Mouse (Mus musculus): ENCODE measurements around the gene Rpl31. TPM values are rescaled to one million over a fixed set of nuclear protein-coding genes. Genes with fewer than 3 reads are reported as not detected.

Rpl31 gene
- polyA plus RNA-seq, 1 experiment from 2014 or later = 329 TPM

- Histone ChIP-seq H3K36me3 (peaks cover 21% of the 10 kb centered on the region), H3K9ac (replicated peaks) (peak overlapping the region; percentile 45), H3K4me2 (peak overlapping the region; percentile 65), H3K9me3 (replicated peaks) (no peaks in the 10 kb centered on the region), H3K4me3 (replicated peaks) (peak overlapping the region; percentile 74), H3K27me3 (replicated peaks) (no peaks in the 10 kb centered on the region), H3K27ac (replicated peaks) (peak overlapping the region; percentile 75), H3K4me1 (peaks cover 18% of the 10 kb centered on the region)
- WGBS = 24% methylated on average over 6 of the region's 6 CpGs
- ATAC-seq (ENCODE audit: low FRiP score) = peak; percentile 23
Measured at GRCm38 (mm10) chr1:39367045-39367444, 597 bp upstream of the Rpl31 start.

DNA sequence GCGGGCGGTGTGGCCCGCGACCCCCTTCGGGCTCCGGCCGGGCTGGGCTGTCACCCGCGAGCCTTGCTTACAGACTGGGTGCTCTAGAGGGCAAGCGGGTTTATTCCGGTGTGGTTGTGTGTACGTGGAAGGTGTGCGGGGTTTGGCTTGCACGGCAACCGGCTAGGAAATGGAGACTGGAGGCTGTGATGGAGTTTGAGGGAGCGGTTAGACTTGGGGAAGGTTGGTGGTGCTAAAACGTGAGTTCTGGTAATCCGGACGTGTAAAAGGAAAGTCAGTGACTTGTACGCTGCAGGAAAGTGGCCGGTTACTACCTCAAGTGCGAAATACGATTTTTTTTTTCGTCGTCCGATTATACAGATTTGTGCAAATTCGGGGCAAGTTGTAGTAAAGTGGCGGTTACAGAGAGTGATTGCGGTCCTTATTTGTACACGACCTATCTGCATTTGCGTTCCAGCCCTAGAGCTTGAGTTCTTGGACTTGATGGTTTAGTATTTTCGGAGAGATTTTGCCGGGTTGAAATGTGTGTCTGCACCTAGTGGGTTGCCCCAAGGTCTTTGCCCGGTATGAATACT, 712 bp downstream of the Rpl31 start:
- Histone ChIP-seq H3K36me3 (peaks cover 34% of the 10 kb centered on the region), H3K9ac (replicated peaks) (peak overlapping the region; percentile 70), H3K9me3 (replicated peaks) (no peaks in the 10 kb centered on the region), H3K27ac (replicated peaks) (peak overlapping the region; percentile 92), H3K27me3 (replicated peaks) (no peaks in the 10 kb centered on the region), H3K4me1 (peaks cover 18% of the 10 kb centered on the region), H3K4me2 (peak overlapping the region; percentile 77), H3K4me3 (replicated peaks) (peak overlapping the region; percentile 74)
- ATAC-seq (ENCODE audit: low FRiP score) = peak; percentile 58
- under 1% methylated on average over 34 of the region's 34 CpGs for WGBS

DNA sequence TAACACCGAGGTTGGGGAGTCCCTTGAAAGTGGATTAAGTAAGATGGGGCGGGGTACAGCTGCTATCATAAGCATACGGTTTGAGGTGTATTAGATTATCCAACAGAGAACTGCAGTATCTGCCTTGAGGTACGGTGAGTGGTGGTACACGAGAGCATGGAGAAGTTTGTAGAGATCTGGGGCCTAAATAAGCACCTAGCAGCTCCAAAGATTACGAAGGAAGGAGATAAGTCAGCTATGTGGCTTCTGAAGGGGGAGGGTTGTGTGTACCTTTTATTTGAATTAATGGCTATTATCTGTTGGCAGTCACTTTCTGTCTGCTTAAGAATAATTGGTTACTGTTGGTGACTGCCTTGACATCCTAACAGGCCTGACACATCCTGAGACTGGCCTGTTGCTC, 2.8 kb downstream of the Rpl31 start:
- peaks cover 45% of the 10 kb centered on the region for H3K36me3 ChIP-seq
- no peak overlapping the region for H3K9ac ChIP-seq (replicated peaks)
- no peak for ATAC-seq (ENCODE audit: low FRiP score)
- H3K4me2 ChIP-seq = no peak overlapping the region
- no peak overlapping the region for H3K27ac ChIP-seq (replicated peaks)
- no peak overlapping the region for H3K4me3 ChIP-seq (replicated peaks)
- 94% methylated on average over 6 of the region's 6 CpGs for WGBS
- no peaks in the 10 kb centered on the region for H3K9me3 ChIP-seq (replicated peaks)
- no peaks in the 10 kb centered on the region for H3K27me3 ChIP-seq (replicated peaks)
- H3K4me1 ChIP-seq = peaks cover 18% of the 10 kb centered on the region

GRCm38 (mm10) chr1:39372220-39372843, 4.7 kb downstream of the Rpl31 start:
- Histone ChIP-seq H3K27me3 (replicated peaks) (no peaks in the 10 kb centered on the region), H3K36me3 (peaks cover 51% of the 10 kb centered on the region)
- 84% methylated on average over 8 of the region's 8 CpGs for WGBS

DNA sequence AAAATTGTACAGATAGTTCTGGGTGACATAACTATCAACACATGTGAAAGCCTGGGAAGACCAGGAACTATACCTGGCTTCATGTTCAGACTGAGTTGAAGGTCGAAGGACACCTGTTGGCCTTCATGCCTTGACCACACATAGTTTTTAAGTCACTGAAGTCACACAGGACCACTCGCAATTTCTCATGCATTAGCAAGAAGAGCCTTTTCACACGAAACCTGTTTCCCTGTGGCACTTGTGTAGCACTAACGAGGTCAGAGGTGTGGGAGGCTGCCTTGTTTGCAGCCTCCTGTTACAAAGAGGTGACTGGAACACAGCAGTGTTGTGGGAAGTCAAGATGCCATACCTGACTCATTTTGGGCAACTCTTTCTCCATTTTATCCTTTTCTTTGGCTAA, 5.7 kb downstream of the Rpl31 start:
- Histone ChIP-seq H3K9me3 (replicated peaks) (no peaks in the 10 kb centered on the region), H3K4me3 (replicated peaks) (no peak overlapping the region), H3K27ac (replicated peaks) (no peak overlapping the region), H3K27me3 (replicated peaks) (no peaks in the 10 kb centered on the region), H3K4me2 (no peak overlapping the region), H3K36me3 (peaks cover 51% of the 10 kb centered on the region), H3K9ac (replicated peaks) (no peak overlapping the region), H3K4me1 (peaks cover 11% of the 10 kb centered on the region)
- no peak for ATAC-seq (ENCODE audit: low FRiP score)
- 68% methylated on average over 4 of the region's 4 CpGs for WGBS

More at GRCm38 (mm10) chr1:39372220-39372843, 4.7 kb downstream of the Rpl31 start:
- Histone ChIP-seq H3K4me3 (replicated peaks) (no peak overlapping the region), H3K27ac (replicated peaks) (no peak overlapping the region), H3K9me3 (replicated peaks) (no peaks in the 10 kb centered on the region), H3K4me1 (peaks cover 11% of the 10 kb centered on the region), H3K4me2 (no peak overlapping the region), H3K9ac (replicated peaks) (no peak overlapping the region)
- ATAC-seq (ENCODE audit: low FRiP score) = no peak

- Histone ChIP-seq H3K27me3 (replicated peaks) (no peaks in the 10 kb centered on the region), H3K27ac (replicated peaks) (no peak overlapping the region), H3K36me3 (peaks cover 51% of the 10 kb centered on the region), H3K9ac (replicated peaks) (no peak overlapping the region), H3K4me1 (peaks cover 4% of the 10 kb centered on the region), H3K4me2 (no peak overlapping the region), H3K9me3 (replicated peaks) (no peaks in the 10 kb centered on the region), H3K4me3 (replicated peaks) (no peak overlapping the region)
- 89% methylated on average over 5 of the region's 5 CpGs for WGBS
- ATAC-seq (ENCODE audit: low FRiP score) = no peak
Measured at GRCm38 (mm10) chr1:39374231-39374809, 6.7 kb downstream of the Rpl31 start.

- Histone ChIP-seq H3K9ac (replicated peaks) (no peak overlapping the region), H3K4me1 (no peaks in the 10 kb centered on the region), H3K36me3 (peaks cover 43% of the 10 kb centered on the region), H3K27me3 (replicated peaks) (no peaks in the 10 kb centered on the region), H3K4me3 (replicated peaks) (no peak overlapping the region), H3K4me2 (no peak overlapping the region), H3K9me3 (replicated peaks) (no peaks in the 10 kb centered on the region), H3K27ac (replicated peaks) (no peak overlapping the region)
- no peak for ATAC-seq (ENCODE audit: low FRiP score)
- WGBS = 85% methylated on average over 7 of the region's 7 CpGs
Measured at GRCm38 (mm10) chr1:39376121-39376520, 8.5 kb downstream of the Rpl31 start.

DNA sequence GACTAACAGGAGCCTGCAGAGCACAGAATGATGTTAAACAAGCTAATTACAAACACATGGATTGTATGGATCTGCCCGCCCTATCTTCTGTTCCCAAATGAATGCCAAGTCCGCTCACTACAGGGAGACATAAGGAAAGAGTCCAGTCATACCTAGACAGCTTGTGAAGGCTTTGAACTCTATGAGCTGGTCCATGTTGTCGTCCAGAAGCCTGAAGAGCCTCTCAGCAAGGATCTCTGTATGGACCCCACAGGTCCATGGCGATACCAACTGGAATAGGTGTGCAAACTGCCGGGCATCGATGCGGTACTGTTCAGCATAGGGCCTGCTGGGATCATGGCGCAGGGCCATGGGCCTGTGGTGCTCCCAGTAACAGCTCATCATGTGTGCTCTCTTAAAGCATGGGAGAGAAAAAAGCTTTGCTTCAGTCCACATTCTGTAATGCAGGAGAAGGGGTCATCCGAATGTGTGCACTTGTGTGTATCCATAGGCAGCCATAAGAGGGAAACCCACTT, 9.1 kb downstream of the Rpl31 start:
- no peak for ATAC-seq (ENCODE audit: low FRiP score)
- WGBS = 96% methylated on average over 9 of the region's 9 CpGs

GRCm38 (mm10) chr1:39378540-39378939, 10.9 kb downstream of the Rpl31 start:
- no peak overlapping the region for H3K9ac ChIP-seq (replicated peaks)
- 54% methylated on average over 1 of the region's 1 CpGs for WGBS
- H3K4me1 ChIP-seq = no peaks in the 10 kb centered on the region
- no peak overlapping the region for H3K4me2 ChIP-seq
- H3K27ac ChIP-seq (replicated peaks) = no peak overlapping the region
- H3K36me3 ChIP-seq = peaks cover 20% of the 10 kb centered on the region
- no peak overlapping the region for H3K4me3 ChIP-seq (replicated peaks)
- H3K9me3 ChIP-seq (replicated peaks) = no peaks in the 10 kb centered on the region
- no peaks in the 10 kb centered on the region for H3K27me3 ChIP-seq (replicated peaks)
- no peak for ATAC-seq (ENCODE audit: low FRiP score)

More for the DNA sequence above, 9.1 kb downstream of the Rpl31 start:
- Histone ChIP-seq H3K27ac (replicated peaks) (no peak overlapping the region), H3K36me3 (peaks cover 37% of the 10 kb centered on the region), H3K9me3 (replicated peaks) (no peaks in the 10 kb centered on the region), H3K4me3 (replicated peaks) (no peak overlapping the region), H3K4me1 (no peaks in the 10 kb centered on the region), H3K27me3 (replicated peaks) (no peaks in the 10 kb centered on the region), H3K4me2 (no peak overlapping the region), H3K9ac (replicated peaks) (no peak overlapping the region)

GRCm38 (mm10) chr1:39379021-39379420, 11.4 kb downstream of the Rpl31 start:
- Histone ChIP-seq H3K9me3 (replicated peaks) (no peaks in the 10 kb centered on the region), H3K4me1 (no peaks in the 10 kb centered on the region), H3K27ac (replicated peaks) (no peak overlapping the region), H3K27me3 (replicated peaks) (no peaks in the 10 kb centered on the region), H3K36me3 (peaks cover 15% of the 10 kb centered on the region), H3K4me3 (replicated peaks) (no peak overlapping the region), H3K4me2 (no peak overlapping the region), H3K9ac (replicated peaks) (no peak overlapping the region)
- no peak for ATAC-seq (ENCODE audit: low FRiP score)
- WGBS = 74% methylated on average over 5 of the region's 5 CpGs

DNA sequence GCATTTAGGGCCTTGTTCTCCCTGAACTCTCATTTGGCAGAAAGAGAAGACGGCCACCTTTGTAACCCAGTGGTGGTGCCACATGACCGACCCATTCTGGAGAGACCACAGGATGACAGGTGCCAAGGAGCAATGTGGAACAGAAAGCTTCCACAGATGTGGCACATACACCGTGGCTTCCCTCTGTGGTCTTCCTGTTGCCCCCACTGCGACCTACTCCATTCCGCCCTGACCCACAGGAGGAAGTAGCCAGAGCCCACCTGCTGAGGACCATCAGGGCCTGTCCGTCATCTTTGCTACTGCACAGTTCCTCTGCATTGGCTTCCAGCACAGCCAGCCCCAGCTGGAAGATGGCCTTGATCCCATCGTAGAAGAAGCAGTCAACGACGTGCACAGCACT, 13.4 kb downstream of the Rpl31 start:
- WGBS = 86% methylated on average over 9 of the region's 9 CpGs
- Histone ChIP-seq H3K36me3 (peaks cover 9% of the 10 kb centered on the region; the same call in 1 of the 2 replicates), H3K9ac (replicated peaks) (no peak overlapping the region), H3K27me3 (replicated peaks) (no peaks in the 10 kb centered on the region), H3K27ac (replicated peaks) (no peak overlapping the region), H3K4me1 (no peaks in the 10 kb centered on the region), H3K4me2 (no peak overlapping the region), H3K4me3 (replicated peaks) (no peak overlapping the region), H3K9me3 (replicated peaks) (no peaks in the 10 kb centered on the region)
- ATAC-seq (ENCODE audit: low FRiP score) = no peak

GRCm38 (mm10) chr1:39384914-39385313, 17.3 kb downstream of the Rpl31 start:
- H3K4me2 ChIP-seq = no peak overlapping the region
- no peak overlapping the region for H3K9ac ChIP-seq (replicated peaks)
- peaks cover 9% of the 10 kb centered on the region; the same call in 1 of the 2 replicates for H3K36me3 ChIP-seq
- 83% methylated on average over 9 of the region's 9 CpGs for WGBS
- no peak overlapping the region for H3K4me3 ChIP-seq (replicated peaks)
- no peak overlapping the region for H3K27ac ChIP-seq (replicated peaks)
- no peaks in the 10 kb centered on the region for H3K9me3 ChIP-seq (replicated peaks)
- no peaks in the 10 kb centered on the region for H3K4me1 ChIP-seq
- no peaks in the 10 kb centered on the region for H3K27me3 ChIP-seq (replicated peaks)
- ATAC-seq (ENCODE audit: low FRiP score) = no peak

Measured in neural tube, embryonic 15.5 days (tissue).